Mouse (Mus musculus) liver, adult 2 months (tissue): Measurements from ENCODE around the gene Bcl6b. TPM values are rescaled to one million over a fixed set of nuclear protein-coding genes. Genes with fewer than 3 reads are reported as not detected.

ENCODE experiments used
- DNase-seq: peaks from one replicate; pipeline ENCODE4 v3.0.0-alpha.2; 2011; ENCODE audit warnings: low read depth, low spot score; ENCODE audit errors: extremely low read depth
- H3K27ac ChIP-seq: fragments of 200-500 bp; replicated peaks from 2 replicates; pipeline ENCODE4 v1.5.1; 2012; ENCODE audit warnings: low read depth, mild to moderate bottlenecking, control low read depth, inconsistent platforms, low read length; ENCODE audit not compliant: insufficient read depth
- H3K27me3 ChIP-seq: fragments of 200-500 bp; 2 replicates; pipeline ENCODE4 v1.6.1; 2012; ENCODE audit warnings: mild to moderate bottlenecking, moderate library complexity, low read length, inconsistent platforms; ENCODE audit not compliant: control insufficient read depth, insufficient read depth
- H3K36me3 ChIP-seq: fragments of 200-500 bp; 2 replicates; pipeline ENCODE4 v1.6.1; 2012; ENCODE audit warnings: low read length, inconsistent platforms; ENCODE audit not compliant: control insufficient read depth, insufficient read depth
- H3K4me1 ChIP-seq: fragments of 200-500 bp; 2 replicates; pipeline ENCODE4 v1.6.1; 2011; ENCODE audit warnings: low read length; ENCODE audit not compliant: control insufficient read depth, insufficient read depth
- H3K4me3 ChIP-seq: fragments of 200-500 bp; 2 replicates; pipeline ENCODE4 v1.5.1; 2011; ENCODE audit warnings: low read depth, mild to moderate bottlenecking, control low read depth, low read length, moderate library complexity; ENCODE audit not compliant: insufficient read depth
- H3K79me2 ChIP-seq: fragments of 200-500 bp; 2 replicates; pipeline ENCODE4 v1.6.1; 2012; ENCODE audit warnings: inconsistent platforms, mild to moderate bottlenecking, low read length, moderate library complexity; ENCODE audit not compliant: control insufficient read depth, insufficient read depth
- H3K9ac ChIP-seq: fragments of 200-500 bp; 2 replicates; pipeline ENCODE4 v1.6.1; 2012; ENCODE audit warnings: low read depth, mild to moderate bottlenecking, control low read depth, inconsistent platforms, low read length
- CTCF ChIP-seq: fragments of 200-500 bp; IDR thresholded peaks from 2 replicates; pipeline ENCODE4 v1.5.1; 2011; ENCODE audit warnings: low read depth, low read length, control low read depth
- POLR2A ChIP-seq: fragments of 200-500 bp; IDR thresholded peaks from 2 replicates; pipeline ENCODE4 v1.6.1; 2011; ENCODE audit warnings: low read length, control low read depth; ENCODE audit not compliant: insufficient read depth; ENCODE audit errors: extremely low read depth
- WGBS: fragments of 180-500 bp; shearing (Covaris S2); methylation state at CpG from one replicate; pipeline ENCODE4 v1.1.7; 2018; 5-methylcytosine and 5-hydroxymethylcytosine counted together
- polyA plus RNA-seq: library from polyadenylated mRNA; depleted of rRNA; stranded (reverse); fragments of >200 nt; gene quantifications from 2 replicates; pipeline ENCODE4 v1.2.3, GENCODE M21; 2012
- total RNA-seq: library from RNA; depleted of rRNA; stranded (reverse); fragments of >200 nt; gene quantifications from 2 replicates; pipeline ENCODE4 v1.2.3, GENCODE M21; 2014

The Bcl6b gene
- total and polyA plus RNA-seq, 2 experiments = 0.74 to 1.3 TPM

DNA sequence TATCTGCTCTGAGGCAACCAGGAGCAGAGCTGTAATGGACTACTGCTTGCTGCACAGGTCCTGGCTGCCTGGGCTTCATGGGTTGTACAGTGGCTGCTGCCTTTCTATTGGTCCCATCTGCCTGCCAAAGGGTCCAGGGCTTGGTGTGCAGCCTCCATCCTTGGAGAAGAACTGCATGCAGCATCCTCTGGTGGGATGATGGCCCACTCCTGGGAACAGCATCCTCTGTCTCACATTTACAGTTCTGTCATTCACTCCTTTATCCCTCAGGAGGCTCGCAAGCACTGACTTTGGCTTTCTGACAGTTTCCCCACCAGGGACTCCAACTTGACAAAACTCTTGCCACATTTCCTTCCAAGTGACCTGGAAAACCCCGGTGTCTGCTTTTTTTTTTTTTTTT lies 22.8 kb downstream of the Bcl6b start:
- WGBS = 80% methylated on average over 2 of the region's 2 CpGs
- no peak for DNase-seq

DNA sequence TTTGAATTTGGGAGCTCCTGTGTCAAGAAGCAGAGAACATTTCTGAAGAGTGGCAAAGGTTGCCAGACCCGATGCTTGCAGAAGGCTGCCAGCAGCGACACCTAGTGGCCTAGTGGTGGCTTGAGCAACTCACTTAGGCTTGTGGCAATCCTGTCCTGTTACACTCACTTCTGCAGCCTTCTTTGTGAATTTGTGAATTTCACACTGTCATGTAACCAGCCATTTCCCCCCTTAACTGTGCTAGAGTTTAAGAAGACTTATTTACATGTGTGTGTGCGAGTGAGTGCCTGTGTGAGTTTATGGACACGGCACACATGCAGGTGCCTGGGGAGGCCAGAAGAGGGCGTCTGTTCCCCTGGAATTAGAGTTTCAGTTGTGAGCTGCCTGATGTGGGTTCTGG lies 27.9 kb downstream of the Bcl6b start:
- H3K27me3 ChIP-seq = no peaks in the 10 kb centered on the region
- H3K9ac ChIP-seq = no peak overlapping the region
- 45% methylated on average over 5 of the region's 5 CpGs for WGBS
- no peaks in the 10 kb centered on the region for H3K79me2 ChIP-seq
- no peak for TF ChIP-seq POLR2A
- peak; percentile 94 for TF ChIP-seq CTCF
- H3K36me3 ChIP-seq = no peaks in the 10 kb centered on the region
- H3K4me1 ChIP-seq = no peaks in the 10 kb centered on the region
- DNase-seq = peak; percentile 64
- no peak overlapping the region for H3K4me3 ChIP-seq
- no peak overlapping the region for H3K27ac ChIP-seq

More for the DNA sequence above, 22.8 kb downstream of the Bcl6b start:
- Histone ChIP-seq H3K27ac (no peak overlapping the region), H3K27me3 (no peaks in the 10 kb centered on the region), H3K4me3 (no peak overlapping the region), H3K4me1 (no peaks in the 10 kb centered on the region), H3K79me2 (no peaks in the 10 kb centered on the region), H3K9ac (no peak overlapping the region), H3K36me3 (no peaks in the 10 kb centered on the region)
- no peak for TF ChIP-seq POLR2A

GRCm38 (mm10) chr11:70200036-70200608 lies 29.5 kb downstream of the Bcl6b start:
- no peak overlapping the region for H3K9ac ChIP-seq
- 87% methylated on average over 5 of the region's 5 CpGs for WGBS

GRCm38 (mm10) chr11:70199107-70199506 lies 30.5 kb downstream of the Bcl6b start:
- 88% methylated on average over 8 of the region's 8 CpGs for WGBS
- DNase-seq = no peak
- Histone ChIP-seq H3K4me3 (no peak overlapping the region), H3K79me2 (no peaks in the 10 kb centered on the region), H3K27me3 (no peaks in the 10 kb centered on the region), H3K4me1 (no peaks in the 10 kb centered on the region), H3K27ac (no peak overlapping the region), H3K36me3 (no peaks in the 10 kb centered on the region), H3K9ac (no peak overlapping the region)
- TF ChIP-seq CTCF (no peak), POLR2A (no peak)

More at GRCm38 (mm10) chr11:70200036-70200608, 29.5 kb downstream of the Bcl6b start:
- no peaks in the 10 kb centered on the region for H3K36me3 ChIP-seq
- H3K27ac ChIP-seq = no peak overlapping the region
- no peak overlapping the region for H3K4me3 ChIP-seq
- no peaks in the 10 kb centered on the region for H3K4me1 ChIP-seq
- DNase-seq = no peak
- no peaks in the 10 kb centered on the region for H3K27me3 ChIP-seq
- no peak for TF ChIP-seq CTCF
- TF ChIP-seq POLR2A = no peak
- no peaks in the 10 kb centered on the region for H3K79me2 ChIP-seq

GRCm38 (mm10) chr11:70198332-70198731 lies 31.3 kb downstream of the Bcl6b start:
- Histone ChIP-seq H3K36me3 (no peaks in the 10 kb centered on the region), H3K4me1 (peaks cover under 1% of the 10 kb centered on the region; the same call in 1 of the 2 replicates), H3K9ac (no peak overlapping the region), H3K27ac (no peak overlapping the region), H3K27me3 (no peaks in the 10 kb centered on the region), H3K4me3 (no peak overlapping the region), H3K79me2 (no peaks in the 10 kb centered on the region)
- no peak for DNase-seq
- TF ChIP-seq CTCF (no peak), POLR2A (no peak)
- WGBS = 82% methylated on average over 3 of the region's 3 CpGs
